ENCODE assay signal across 9 mouse cellular contexts in genomic region chr5:4756871-4757711, GRCm38 (mm10). TPM values are rescaled to one million over a fixed set of nuclear protein-coding genes. Genes with fewer than 3 reads are reported as not detected.
DNase-seq lines count a peak whose midpoint lies in the region; ATAC-seq and TF ChIP-seq lines count a peak whose summit lies in the region.
"Had no signal": no experiment of that assay in that cellular context is flagged by ENCODE, and none has a peak within 500 bp of the region (broad histone marks: within the 10 kb centered on the region; RNA-seq: fewer than 3 reads in every experiment).

No protein-coding gene starts in this region.

- peaks cover 2% of the 10 kb centered on the region; the same call in 1 of the 2 replicates for H3K4me1 ChIP-seq in forebrain, embryonic 11.5 days (replicated peaks; ENCODE audit: control insufficient read depth, insufficient read depth, low read length)
- peaks cover 10 to 27% of the 10 kb centered on the region in 2 experiments; a peak in 3 of 4 replicates for H3K4me1 ChIP-seq in heart, embryonic 14.5 days (ENCODE audit: control insufficient read depth in 2 of 2, insufficient read depth in 2 of 2, low read length in 2 of 2)
- no peaks in the 10 kb centered on the region; the same call in 1 of the 2 replicates for H3K4me1 ChIP-seq in kidney, postnatal 0 days (replicated peaks; ENCODE audit: insufficient read depth, low read length)
- peaks cover 3% of the 10 kb centered on the region; the same call in 1 of the 2 replicates for H3K4me1 ChIP-seq in liver, embryonic 13.5 days (replicated peaks)
- H3K4me1 ChIP-seq in neural tube, embryonic 12.5 days, result peaks cover 25% of the 10 kb centered on the region

- TF ChIP-seq CTCF in kidney, postnatal 0 days (IDR thresholded peaks at IDR 0.05; ENCODE audit: low read depth), result no peak

- H3K27me3 ChIP-seq in forebrain, embryonic 11.5 days (ENCODE audit: control insufficient read depth, insufficient read depth, low read length), result no peaks in the 10 kb centered on the region
- H3K27me3 ChIP-seq in heart, embryonic 14.5 days (ENCODE audit: control insufficient read depth, insufficient read depth, low read length), result no peaks in the 10 kb centered on the region
- no peaks in the 10 kb centered on the region for H3K27me3 ChIP-seq in kidney, postnatal 0 days (ENCODE audit: insufficient read depth, low read length)
- H3K27me3 ChIP-seq in liver, embryonic 13.5 days, result peaks cover 60% of the 10 kb centered on the region
- peaks cover 22% of the 10 kb centered on the region for H3K27me3 ChIP-seq in neural tube, embryonic 12.5 days (replicated peaks)
- H3K27me3 ChIP-seq: CH12.LX had no signal

- peak overlapping the region; percentile 96 for H3K27ac ChIP-seq in forebrain, embryonic 11.5 days (ENCODE audit: low read depth, low read length)
- peak overlapping the region; percentile 97 to 98 for H3K27ac ChIP-seq in heart, embryonic 14.5 days (replicated peaks in 1 of 2; ENCODE audit: control insufficient read depth in 1 of 2, insufficient read depth in 1 of 2, low read depth in 2 of 2, low read length in 2 of 2)
- H3K27ac ChIP-seq in kidney, postnatal 0 days, result peak overlapping the region; percentile 97
- peak overlapping the region; percentile 75 for H3K27ac ChIP-seq in liver, embryonic 13.5 days
- peak overlapping the region; percentile 85; the same call in 1 of the 2 replicates for H3K27ac ChIP-seq in neural tube, embryonic 12.5 days

- peak overlapping the region; percentile 96 for H3K9ac ChIP-seq in forebrain, embryonic 11.5 days (ENCODE audit: low read length)
- peak overlapping the region; percentile 99 for H3K9ac ChIP-seq in heart, embryonic 14.5 days (ENCODE audit: low read length)
- H3K9ac ChIP-seq in kidney, postnatal 0 days (ENCODE audit: low read depth, low read length), result peak overlapping the region; percentile 90
- H3K9ac ChIP-seq in liver, embryonic 13.5 days, result peak overlapping the region; percentile 57
- peak overlapping the region; percentile 84 for H3K9ac ChIP-seq in neural tube, embryonic 12.5 days

- ATAC-seq in forebrain, embryonic 11.5 days (replicated peaks; ENCODE audit: low FRiP score), result peak; percentile 45
- peak; percentile 54; the same call in 1 of the 2 replicates for ATAC-seq in heart, embryonic 14.5 days (ENCODE audit: insufficient number of reproducible peaks, insufficient read depth, low FRiP score, low read depth)
- peak; percentile 66 for ATAC-seq in kidney, postnatal 0 days (replicated peaks; ENCODE audit: low FRiP score, low read depth)
- peak; percentile 44 for ATAC-seq in liver, embryonic 13.5 days (ENCODE audit: low read depth)
- peak; percentile 63 for ATAC-seq in neural tube, embryonic 12.5 days (ENCODE audit: low FRiP score, low read depth)

- H3K4me2 ChIP-seq in forebrain, embryonic 11.5 days (ENCODE audit: low read depth, low read length, severe bottlenecking), result peak overlapping the region; percentile 94
- H3K4me2 ChIP-seq in heart, embryonic 14.5 days (ENCODE audit: low read length), result peak overlapping the region; percentile 95
- H3K4me2 ChIP-seq in kidney, postnatal 0 days (ENCODE audit: low read length), result peak overlapping the region; percentile 95
- H3K4me2 ChIP-seq in liver, embryonic 13.5 days, result peak overlapping the region; percentile 65
- H3K4me2 ChIP-seq in neural tube, embryonic 12.5 days (replicated peaks), result peak overlapping the region; percentile 98

- under 1% methylated on average over 80 of the region's 80 CpGs for WGBS in forebrain, embryonic 11.5 days
- WGBS in heart, embryonic 14.5 days, result under 1% methylated on average over 69 of the region's 80 CpGs
- under 1% methylated on average over 78 of the region's 80 CpGs for WGBS in kidney, postnatal 0 days
- under 1% methylated on average over 78 of the region's 80 CpGs for WGBS in liver, embryonic 13.5 days (ENCODE audit: insufficient replicate concordance)
- WGBS in neural tube, embryonic 12.5 days, result under 1% methylated on average over 80 of the region's 80 CpGs

- H3K9me3 ChIP-seq in forebrain, embryonic 11.5 days (ENCODE audit: control insufficient read depth, low read length), result no peaks in the 10 kb centered on the region
- H3K9me3 ChIP-seq in heart, embryonic 14.5 days (ENCODE audit: control insufficient read depth, low read length), result no peaks in the 10 kb centered on the region
- no peaks in the 10 kb centered on the region for H3K9me3 ChIP-seq in kidney, postnatal 0 days (replicated peaks; ENCODE audit: low read length)
- H3K9me3 ChIP-seq in liver, embryonic 13.5 days (replicated peaks), result no peaks in the 10 kb centered on the region
- no peaks in the 10 kb centered on the region for H3K9me3 ChIP-seq in neural tube, embryonic 12.5 days

- no peaks in the 10 kb centered on the region for H3K36me3 ChIP-seq in forebrain, embryonic 11.5 days (ENCODE audit: control insufficient read depth, insufficient read depth, low read length)
- peaks cover 9% of the 10 kb centered on the region; the same call in 1 of the 2 replicates for H3K36me3 ChIP-seq in heart, embryonic 14.5 days (ENCODE audit: control insufficient read depth, insufficient read depth, low read length)
- no peaks in the 10 kb centered on the region for H3K36me3 ChIP-seq in kidney, postnatal 0 days (ENCODE audit: insufficient read depth, low read length)
- H3K36me3 ChIP-seq in liver, embryonic 13.5 days, result no peaks in the 10 kb centered on the region
- H3K36me3 ChIP-seq in neural tube, embryonic 12.5 days, result no peaks in the 10 kb centered on the region

- DNase-seq in thymus, postnatal 4 days, result peak; percentile 18
- DNase-seq in thymus, postnatal 10 days (ENCODE audit: low spot score in 2 of 2), result no peak
- peak; percentile 85 for DNase-seq in forebrain, embryonic 11.5 days (ENCODE audit: low spot score)
- peak; percentile 70 for DNase-seq in kidney, postnatal 0 days (ENCODE audit: low spot score)
- DNase-seq in liver, embryonic 13.5 days, result no peak
- DNase-seq in urinary bladder, postnatal 36 days (ENCODE audit: low spot score in 2 of 2), result peak; percentile 56 to 71

- peak overlapping the region; percentile 85 for H3K4me3 ChIP-seq in forebrain, embryonic 11.5 days (ENCODE audit: low read depth, low read length)
- peak overlapping the region; percentile 85 to 96 for H3K4me3 ChIP-seq in heart, embryonic 14.5 days (ENCODE audit: control insufficient read depth in 1 of 2, insufficient read depth in 1 of 2, low read depth in 1 of 2, low read length in 2 of 2)
- H3K4me3 ChIP-seq in kidney, postnatal 0 days (replicated peaks; ENCODE audit: low read depth, low read length), result peak overlapping the region; percentile 82
- H3K4me3 ChIP-seq in liver, embryonic 13.5 days (replicated peaks), result peak overlapping the region; percentile 61
- peak overlapping the region; percentile 74 for H3K4me3 ChIP-seq in neural tube, embryonic 12.5 days

RNA-seq across cellular contexts. Expression of gene Fzd1, which starts 0.7 kb away (rescaled TPM):
- 35.0 and 36.4 TPM in 2 replicates for polyA plus RNA-seq in forebrain, embryonic 11.5 days (2014; fragmentation: Nextera tagmentation; extraction: Ambion mirVana)
- 18.7 and 20.7 TPM in 2 replicates for polyA plus RNA-seq in heart, embryonic 14.5 days (2014; fragmentation: Nextera tagmentation; extraction: Ambion mirVana)
- polyA plus RNA-seq in kidney, postnatal 0 days (2015; fragmentation: Nextera tagmentation; extraction: Ambion mirVana), result 35.6 and 41.8 TPM in 2 replicates
- 3.7 and 4.3 TPM in 2 replicates for polyA plus RNA-seq in liver, embryonic 13.5 days (2015; fragmentation: Nextera tagmentation; extraction: Ambion mirVana)
- polyA plus RNA-seq in neural tube, embryonic 12.5 days (2016; fragmentation: Nextera tagmentation; extraction: Ambion mirVana), result 21.2 and 22.1 TPM in 2 replicates

Comparison
In these comparisons a context has a peak if more than half of its experiments do, and no peak if none do; other contexts are left out.
1. DNase-seq: peak in thymus, postnatal 4 days (single experiment), forebrain, embryonic 11.5 days (single experiment), kidney, postnatal 0 days (single experiment) and urinary bladder, postnatal 36 days (2 of 2); none in thymus, postnatal 10 days (0 of 2) and liver, embryonic 13.5 days (single experiment).
2. Peak in every context shown above with its lines, with median percentiles within 50 percentile points of each other: ATAC-seq, H3K27ac ChIP-seq, H3K4me2 ChIP-seq, H3K4me3 ChIP-seq and H3K9ac ChIP-seq.